Mouse (Mus musculus): ENCODE results near the gene Pdlim5. TPM values are rescaled to one million over a fixed set of nuclear protein-coding genes. Genes with fewer than 3 reads are reported as not detected.
"Not testable (repeated sequence)": the region's sequence is repeated elsewhere in the genome, so short reads cannot be mapped to it uniquely, and the experiment has no call there.

The Pdlim5 gene
- 28.8 and 29.0 TPM in 2 replicates for polyA plus RNA-seq (2015; fragmentation: Nextera tagmentation; extraction: Ambion mirVana)

GRCm38 (mm10) chr3:142395520-142396193 is at the start of gene Pdlim5:
Pdlim5 (minus strand) TSS chr3:142395696.
- Histone ChIP-seq H3K27ac (peak within 1 kb of the TSS; percentile 86), H3K4me1 (replicated peaks) (no peaks in the 10 kb centered on the region), H3K27me3 (replicated peaks) (no peaks in the 10 kb centered on the region), H3K9ac (peak within 1 kb of the TSS; percentile 83), H3K4me3 (replicated peaks) (peak within 1 kb of the TSS; percentile 62), H3K4me2 (replicated peaks) (peak within 1 kb of the TSS; percentile 77), H3K9me3 (no peaks in the 10 kb centered on the region), H3K36me3 (no peaks in the 10 kb centered on the region)
- peak; percentile 97 for ATAC-seq
- WGBS = under 1% methylated on average over 44 of the region's 46 CpGs

- ATAC-seq = peak; percentile 10; the same call in 1 of the 2 replicates
- no peak overlapping the region for H3K27ac ChIP-seq
- no peaks in the 10 kb centered on the region for H3K9me3 ChIP-seq
- H3K36me3 ChIP-seq = no peaks in the 10 kb centered on the region
- H3K4me2 ChIP-seq (replicated peaks) = no peak overlapping the region
- H3K27me3 ChIP-seq (replicated peaks) = no peaks in the 10 kb centered on the region
- no peak overlapping the region for H3K4me3 ChIP-seq (replicated peaks)
- H3K4me1 ChIP-seq (replicated peaks) = 0 out of 2 replicates have a peak, but pooled peaks cover 8% of the 10 kb centered on the region
- H3K9ac ChIP-seq = no peak overlapping the region
- 53% methylated on average over 4 of the region's 4 CpGs for WGBS
Measured at GRCm38 (mm10) chr3:142443710-142444043, 48.2 kb upstream of the Pdlim5 start.

GRCm38 (mm10) chr3:142443006-142443709 is 47.7 kb upstream of the Pdlim5 start:
- Histone ChIP-seq H3K4me3 (replicated peaks) (no peak overlapping the region), H3K9me3 (no peaks in the 10 kb centered on the region), H3K27ac (no peak overlapping the region), H3K4me2 (replicated peaks) (peak overlapping the region; percentile 17; the same call in 1 of the 2 replicates), H3K4me1 (replicated peaks) (0 out of 2 replicates have a peak, but pooled peaks cover 8% of the 10 kb centered on the region), H3K27me3 (replicated peaks) (no peaks in the 10 kb centered on the region), H3K9ac (no peak overlapping the region), H3K36me3 (no peaks in the 10 kb centered on the region)
- ATAC-seq = peak; percentile 69
- 8% methylated on average over 12 of the region's 12 CpGs for WGBS

GRCm38 (mm10) chr3:142442161-142442560 is 46.7 kb upstream of the Pdlim5 start:
- Histone ChIP-seq H3K27ac (no peak overlapping the region), H3K4me1 (replicated peaks) (0 out of 2 replicates have a peak, but pooled peaks cover 6% of the 10 kb centered on the region), H3K27me3 (replicated peaks) (no peaks in the 10 kb centered on the region), H3K4me2 (replicated peaks) (no peak overlapping the region), H3K36me3 (no peaks in the 10 kb centered on the region), H3K9ac (no peak overlapping the region), H3K9me3 (no peaks in the 10 kb centered on the region), H3K4me3 (replicated peaks) (no peak overlapping the region)
- ATAC-seq = no peak
- 85% methylated on average over 7 of the region's 7 CpGs for WGBS

- 38% methylated on average over 5 of the region's 5 CpGs for WGBS
- ATAC-seq = no peak
Measured at GRCm38 (mm10) chr3:142441142-142441541, 45.6 kb upstream of the Pdlim5 start.

GRCm38 (mm10) chr3:142440191-142440590 is 44.7 kb upstream of the Pdlim5 start:
- 0 out of 2 replicates have a peak, but pooled peaks cover 6% of the 10 kb centered on the region for H3K4me1 ChIP-seq (replicated peaks)
- no peak overlapping the region for H3K4me3 ChIP-seq (replicated peaks)
- H3K9ac ChIP-seq = no peak overlapping the region
- H3K4me2 ChIP-seq (replicated peaks) = no peak overlapping the region
- no peaks in the 10 kb centered on the region for H3K27me3 ChIP-seq (replicated peaks)
- no peaks in the 10 kb centered on the region for H3K36me3 ChIP-seq
- H3K27ac ChIP-seq = no peak overlapping the region
- H3K9me3 ChIP-seq = no peaks in the 10 kb centered on the region
- whole genome bisulfite sequencing = 56% methylated on average over 4 of the region's 4 CpGs
- no peak for ATAC-seq

More at GRCm38 (mm10) chr3:142441142-142441541, 45.6 kb upstream of the Pdlim5 start:
- Histone ChIP-seq H3K27me3 (replicated peaks) (no peaks in the 10 kb centered on the region), H3K4me3 (replicated peaks) (no peak overlapping the region), H3K36me3 (no peaks in the 10 kb centered on the region), H3K4me2 (replicated peaks) (no peak overlapping the region), H3K9me3 (no peaks in the 10 kb centered on the region), H3K27ac (no peak overlapping the region), H3K4me1 (replicated peaks) (0 out of 2 replicates have a peak, but pooled peaks cover 6% of the 10 kb centered on the region), H3K9ac (no peak overlapping the region)

GRCm38 (mm10) chr3:142439591-142440093 is 44.1 kb upstream of the Pdlim5 start:
- 30% methylated on average over 7 of the region's 7 CpGs for WGBS
- H3K9ac ChIP-seq = no peak overlapping the region
- H3K4me1 ChIP-seq (replicated peaks) = 0 out of 2 replicates have a peak, but pooled peaks cover 6% of the 10 kb centered on the region
- H3K27ac ChIP-seq = no peak overlapping the region
- peak; percentile 42; the same call in 1 of the 2 replicates for ATAC-seq
- H3K9me3 ChIP-seq = no peaks in the 10 kb centered on the region
- H3K4me3 ChIP-seq (replicated peaks) = no peak overlapping the region
- no peaks in the 10 kb centered on the region for H3K27me3 ChIP-seq (replicated peaks)
- no peaks in the 10 kb centered on the region for H3K36me3 ChIP-seq
- no peak overlapping the region for H3K4me2 ChIP-seq (replicated peaks)

- not testable (repeated sequence) for ATAC-seq; H3K9me3 ChIP-seq; H3K4me3 ChIP-seq (replicated peaks); H3K4me2 ChIP-seq (replicated peaks); H3K27ac ChIP-seq; H3K27me3 ChIP-seq (replicated peaks); H3K36me3 ChIP-seq; H3K9ac ChIP-seq; H3K4me1 ChIP-seq (replicated peaks)
- 90% methylated on average over 8 of the region's 8 CpGs for WGBS
Measured at GRCm38 (mm10) chr3:142438630-142439029, 43.1 kb upstream of the Pdlim5 start.

GRCm38 (mm10) chr3:142436824-142437223 is 41.3 kb upstream of the Pdlim5 start:
- H3K27ac ChIP-seq = no peak overlapping the region
- no peak overlapping the region for H3K4me3 ChIP-seq (replicated peaks)
- no peaks in the 10 kb centered on the region for H3K4me1 ChIP-seq (replicated peaks)
- H3K27me3 ChIP-seq (replicated peaks) = no peaks in the 10 kb centered on the region
- ATAC-seq = no peak
- 66% methylated on average over 6 of the region's 6 CpGs for WGBS
- no peak overlapping the region for H3K9ac ChIP-seq
- H3K9me3 ChIP-seq = no peaks in the 10 kb centered on the region
- H3K4me2 ChIP-seq (replicated peaks) = no peak overlapping the region
- H3K36me3 ChIP-seq = no peaks in the 10 kb centered on the region

GRCm38 (mm10) chr3:142436212-142436611 is 40.7 kb upstream of the Pdlim5 start:
- no peak overlapping the region for H3K9ac ChIP-seq
- ATAC-seq = no peak
- H3K27ac ChIP-seq = no peak overlapping the region
- no peaks in the 10 kb centered on the region for H3K4me1 ChIP-seq (replicated peaks)
- 64% methylated on average over 5 of the region's 5 CpGs for WGBS
- H3K36me3 ChIP-seq = no peaks in the 10 kb centered on the region
- no peak overlapping the region for H3K4me3 ChIP-seq (replicated peaks)
- no peak overlapping the region for H3K4me2 ChIP-seq (replicated peaks)
- no peaks in the 10 kb centered on the region for H3K27me3 ChIP-seq (replicated peaks)
- H3K9me3 ChIP-seq = no peaks in the 10 kb centered on the region

GRCm38 (mm10) chr3:142434786-142435168 is 39.3 kb upstream of the Pdlim5 start:
- peak; percentile 66 for ATAC-seq
- Histone ChIP-seq H3K27me3 (replicated peaks) (no peaks in the 10 kb centered on the region), H3K9ac (no peak overlapping the region), H3K27ac (no peak overlapping the region), H3K4me3 (replicated peaks) (no peak overlapping the region), H3K4me2 (replicated peaks) (no peak overlapping the region), H3K36me3 (no peaks in the 10 kb centered on the region), H3K4me1 (replicated peaks) (no peaks in the 10 kb centered on the region), H3K9me3 (no peaks in the 10 kb centered on the region)
- 43% methylated on average over 4 of the region's 4 CpGs for WGBS

GRCm38 (mm10) chr3:142434127-142434785 is 38.8 kb upstream of the Pdlim5 start:
- no peaks in the 10 kb centered on the region for H3K4me1 ChIP-seq (replicated peaks)
- H3K36me3 ChIP-seq = no peaks in the 10 kb centered on the region
- H3K27ac ChIP-seq = no peak overlapping the region
- no peak overlapping the region for H3K4me3 ChIP-seq (replicated peaks)
- ATAC-seq = no peak
- H3K9me3 ChIP-seq = no peaks in the 10 kb centered on the region
- no peaks in the 10 kb centered on the region for H3K27me3 ChIP-seq (replicated peaks)
- no peak overlapping the region for H3K4me2 ChIP-seq (replicated peaks)
- 63% methylated on average over 7 of the region's 7 CpGs for WGBS
- H3K9ac ChIP-seq = no peak overlapping the region
